8 mouse cellular contexts compared by ENCODE assay signal in genomic region chr1:85736355-85737184, GRCm38 (mm10). TPM values are rescaled to one million over a fixed set of nuclear protein-coding genes. Genes with fewer than 3 reads are reported as not detected.
DNase-seq lines count a peak whose midpoint lies in the region; ATAC-seq and TF ChIP-seq lines count a peak whose summit lies in the region.

No protein-coding gene starts in this region.

- intact Hi-C loops in heart, postnatal 25 days (cut with DNase I): loop anchor here (2.0 kb wide), 1 partner anchor 156 kb away; no protein-coding TSS in a partner anchor

- H3K9ac ChIP-seq in lung, embryonic 15.5 days: 0 out of 2 replicates have a peak overlapping the region, but pooled peaks have one; percentile 31

- H3K27me3 ChIP-seq in G1E (ENCODE audit: insufficient read depth, low read length): no peaks in the 10 kb centered on the region
- H3K27me3 ChIP-seq in forebrain, embryonic 10.5 days (ENCODE audit: poor library complexity, severe bottlenecking): no peaks in the 10 kb centered on the region
- H3K27me3 ChIP-seq in lung, embryonic 15.5 days: no peaks in the 10 kb centered on the region

- no peaks in the 10 kb centered on the region; the same call in 1 of the 2 replicates for H3K9me3 ChIP-seq in G1E (replicated peaks)
- peaks cover 5% of the 10 kb centered on the region; the same call in 1 of the 2 replicates for H3K9me3 ChIP-seq in forebrain, embryonic 10.5 days
- no peaks in the 10 kb centered on the region for H3K9me3 ChIP-seq in lung, embryonic 15.5 days

- WGBS in forebrain, embryonic 10.5 days: 39% methylated on average over 18 of the region's 18 CpGs
- WGBS in lung, embryonic 15.5 days: 33% methylated on average over 18 of the region's 18 CpGs

- peak overlapping the region; percentile 53 for H3K4me2 ChIP-seq in lung, embryonic 15.5 days

- ATAC-seq in G1E (ENCODE audit: extremely low read depth, insufficient number of reproducible peaks, low FRiP score, poor library complexity, severe bottlenecking): peak; percentile 24; the same call in 1 of the 2 replicates
- no peak for ATAC-seq in lung, embryonic 15.5 days (ENCODE audit: borderline replicate concordance, extremely low read depth, low FRiP score, low TSS enrichment)

- H3K27ac ChIP-seq in forebrain, embryonic 10.5 days: peak overlapping the region; percentile 81
- H3K27ac ChIP-seq in lung, embryonic 15.5 days: no peak overlapping the region

- H3K4me3 ChIP-seq in G1E (ENCODE audit: low read depth, low read length): no peak overlapping the region
- H3K4me3 ChIP-seq in forebrain, embryonic 10.5 days: peak overlapping the region; percentile 37
- peak overlapping the region; percentile 34 for H3K4me3 ChIP-seq in lung, embryonic 15.5 days

- no peaks in the 10 kb centered on the region for H3K36me3 ChIP-seq in G1E (replicated peaks)
- H3K36me3 ChIP-seq in forebrain, embryonic 10.5 days (replicated peaks): no peaks in the 10 kb centered on the region
- H3K36me3 ChIP-seq in lung, embryonic 15.5 days: no peaks in the 10 kb centered on the region

- TF ChIP-seq CTCF in G1E (IDR thresholded peaks at IDR 0.05; ENCODE audit: low read depth, low read length): peak; percentile 88

- peak; percentile 30 for DNase-seq in G1E (ENCODE audit: low spot score)
- peak; percentile 92 for DNase-seq in c-Kit-positive CD71-negative TER-119-negative erythroid progenitor cells, embryonic 14.5 days (ENCODE audit: low read depth)
- peak; percentile 70 for DNase-seq in forebrain, embryonic 10.5 days (ENCODE audit: extremely low spot score, low spot score)
- peak; percentile 13 for DNase-seq in heart, postnatal 25 days (ENCODE audit: low spot score)
- peak; percentile 83 for DNase-seq in layer of hippocampus, adult 11-12 months (ENCODE audit: low spot score)
- DNase-seq in retina, embryonic 14.5 days (ENCODE audit: low spot score): peak; percentile 88
- peak; percentile 63 to 72 for DNase-seq in thymus, postnatal 36 days

- no peaks in the 10 kb centered on the region for H3K4me1 ChIP-seq in G1E (ENCODE audit: insufficient read depth, low read depth, low read length)
- H3K4me1 ChIP-seq in forebrain, embryonic 10.5 days: peaks cover 9% of the 10 kb centered on the region
- H3K4me1 ChIP-seq in lung, embryonic 15.5 days: peaks cover 8% of the 10 kb centered on the region

RNA-seq across cellular contexts. Expression of gene A630001G21Rik, which starts 41.9 kb away (rescaled TPM):
- total RNA-seq in G1E (2014; fragmentation: Nextera tagmentation) (not detected in 2 replicates), G1E (2017) (0.16 and 0.46 TPM in 2 replicates)
- not detected in 2 replicates for polyA plus RNA-seq in G1E (2012)
- polyA plus RNA-seq in forebrain, embryonic 10.5 days (2016; fragmentation: Nextera tagmentation; extraction: Ambion mirVana): 0.51 and 0.65 TPM in 2 replicates
- under 1 TPM; 0.21 to 0.31 TPM for total RNA-seq in heart, postnatal 25 days (2021)
- 1.2 and 1.5 TPM in 2 replicates for polyA plus RNA-seq in lung, embryonic 15.5 days (2015; fragmentation: Nextera tagmentation; extraction: Ambion mirVana)

RNA-seq across cellular contexts. Expression of gene Cab39, which starts 56.7 kb away (rescaled TPM):
- total RNA-seq in G1E (2014; fragmentation: Nextera tagmentation) (147 and 159 TPM in 2 replicates), G1E (2017) (208 and 231 TPM in 2 replicates)
- 41.8 and 51.3 TPM in 2 replicates for polyA plus RNA-seq in G1E (2012)
- polyA plus RNA-seq in forebrain, embryonic 10.5 days (2016; fragmentation: Nextera tagmentation; extraction: Ambion mirVana): 34.0 TPM in 2 replicates
- total RNA-seq in heart, postnatal 25 days (2021): 100 to 1,000 TPM; 107 to 112 TPM
- 28.9 and 29.3 TPM in 2 replicates for polyA plus RNA-seq in lung, embryonic 15.5 days (2015; fragmentation: Nextera tagmentation; extraction: Ambion mirVana)

Comparison
In these comparisons a context has a peak if more than half of its experiments do, and no peak if none do; other contexts are left out.
1. DNase-seq: peak in every context shown above with its lines; median percentile 92 in c-Kit-positive CD71-negative TER-119-negative erythroid progenitor cells, embryonic 14.5 days; 88 in retina, embryonic 14.5 days; 83 in layer of hippocampus, adult 11-12 months; 70 in forebrain, embryonic 10.5 days; 68 in thymus, postnatal 36 days; 30 in G1E; 13 in heart, postnatal 25 days.